Mouse (Mus musculus): ENCODE measurements at regions not wholly inside any gene's neighbourhood (a gene's known extent, or its start where the extent isn't known, plus 50 kb on each side); places are given as distances from the start of the nearest gene placed in this dataset.

DNA sequence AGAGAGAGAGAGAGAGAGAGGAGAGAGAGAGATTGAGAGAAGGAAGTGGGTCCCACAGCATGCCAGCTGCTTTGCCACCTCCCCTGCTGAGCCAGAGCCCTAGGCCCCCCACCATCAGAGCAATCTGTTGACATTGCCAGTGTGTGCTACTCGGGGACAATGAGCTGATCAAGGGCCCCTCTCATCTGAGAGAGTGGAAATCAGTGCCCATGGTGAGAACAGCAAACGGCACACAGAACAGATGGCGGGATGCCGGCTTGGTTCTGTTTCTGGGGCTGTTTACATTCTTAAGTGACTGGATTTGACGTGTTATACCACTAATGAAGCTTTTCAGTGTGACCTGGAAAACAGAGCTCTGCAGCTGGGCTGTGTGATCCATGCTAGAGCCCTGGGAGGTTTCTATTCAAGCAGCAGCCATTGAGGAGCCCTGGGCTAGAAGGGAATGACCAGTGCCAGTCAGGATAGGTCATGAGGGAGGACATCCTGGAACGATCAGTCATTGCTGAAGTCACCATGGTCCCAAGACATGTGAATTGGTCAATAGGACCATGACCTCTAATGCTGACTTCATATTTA, 296.0 kb downstream of the Irx2 start:
- no peak for DNase-seq (ENCODE audit: low spot score)

DNA sequence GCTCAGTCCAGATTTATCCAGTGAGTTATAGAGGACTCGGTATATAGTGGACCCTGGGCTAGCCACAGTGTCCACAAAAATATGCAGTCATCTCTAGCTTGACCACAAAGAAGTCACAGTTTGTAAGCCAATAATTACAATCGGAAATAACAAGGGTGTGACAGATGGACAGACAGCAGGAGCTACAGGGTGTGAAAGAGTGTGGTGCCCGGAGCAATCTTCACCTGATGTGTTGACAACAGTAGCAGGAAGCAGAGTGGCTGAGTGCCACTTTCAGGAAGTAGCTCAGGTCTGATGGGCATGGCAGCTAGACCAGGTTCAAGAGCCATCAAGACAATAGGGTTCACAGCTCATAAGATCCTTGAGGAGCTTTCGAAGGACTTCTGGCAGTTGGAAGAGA, 308.6 kb downstream of the Irx2 start:
- DNase-seq (ENCODE audit: low spot score), result no peak
- intact Hi-C loops (cut with DNase I), result no loop called here

More for the DNA sequence above, 296.0 kb downstream of the Irx2 start:
- intact Hi-C loops (cut with DNase I), result no loop called here

DNA sequence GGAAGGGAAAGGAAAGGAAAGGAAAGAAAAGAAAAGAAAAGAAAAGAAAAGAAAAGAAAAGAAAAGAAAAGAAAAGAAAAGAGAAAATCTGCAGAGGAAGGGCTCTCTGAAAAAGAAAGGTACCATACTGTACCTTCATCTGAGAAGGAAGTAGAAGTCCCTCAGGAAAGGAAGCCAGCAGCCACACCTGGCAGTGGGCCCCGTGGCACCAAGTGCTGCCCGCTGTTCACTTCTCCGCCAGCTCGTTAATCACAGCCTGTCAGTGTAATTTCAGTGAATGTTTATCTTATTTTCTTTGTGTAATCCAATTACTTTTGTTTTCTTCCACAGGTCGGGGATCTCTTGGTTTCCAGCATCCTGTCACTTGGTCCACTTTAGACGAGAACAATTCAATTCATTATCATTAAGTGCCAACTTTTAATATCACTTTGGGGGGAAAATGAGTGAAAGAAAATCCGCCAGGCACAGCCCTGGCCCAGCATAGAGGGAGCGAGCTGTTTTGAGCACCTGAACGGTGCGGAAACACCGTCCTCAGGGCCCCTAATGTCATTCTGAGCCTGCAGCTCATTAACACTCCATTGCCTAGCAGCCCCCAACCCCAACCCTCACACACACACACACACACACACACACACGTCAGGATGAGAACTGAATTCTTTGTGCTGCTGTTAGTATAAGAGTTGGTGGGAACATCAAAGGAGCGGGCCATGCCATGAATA, 309.7 kb downstream of the Irx2 start:
- no peak for DNase-seq (ENCODE audit: low spot score)
- intact Hi-C loops (cut with DNase I), result no loop called here

DNA sequence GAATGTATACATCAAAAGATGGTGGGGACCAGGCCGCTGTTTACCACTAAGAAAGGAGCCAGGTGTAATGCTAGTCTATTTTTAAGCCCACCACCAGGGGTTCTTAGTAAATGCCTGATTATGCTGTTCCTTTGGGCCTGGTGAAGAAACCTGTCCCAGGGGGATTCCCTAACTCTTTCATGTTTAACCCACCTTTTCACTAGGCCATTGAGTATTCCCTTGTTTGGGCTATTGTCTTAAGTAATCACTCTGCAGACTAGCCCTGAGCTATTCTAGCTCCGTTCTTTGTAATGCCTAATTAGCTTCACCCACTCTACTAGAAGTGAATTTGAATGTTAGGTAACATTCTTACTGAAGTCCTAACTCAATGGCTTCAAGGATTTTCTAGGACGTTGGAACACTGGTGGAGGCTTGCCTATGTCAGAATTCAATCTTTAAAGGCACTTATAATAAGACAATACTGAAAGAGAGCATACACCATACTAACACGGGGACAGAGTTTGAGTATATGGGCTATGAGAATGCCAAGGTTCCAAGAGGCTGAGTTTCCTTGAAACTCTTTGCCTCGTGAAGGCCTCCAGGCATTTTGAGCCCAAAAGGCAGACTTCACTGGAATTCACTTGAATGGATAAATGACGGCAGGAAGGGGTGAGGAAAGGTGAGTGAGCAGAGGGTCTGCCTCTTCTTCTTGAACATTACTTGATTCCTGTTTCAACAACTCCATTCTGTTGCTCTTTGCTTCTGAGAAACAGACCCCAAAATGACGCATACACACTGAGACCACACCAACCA, 312.7 kb upstream of the Irx4 start:
- intact Hi-C loops (cut with DNase I), result no loop called here
- DNase-seq (ENCODE audit: low spot score), result no peak

DNA sequence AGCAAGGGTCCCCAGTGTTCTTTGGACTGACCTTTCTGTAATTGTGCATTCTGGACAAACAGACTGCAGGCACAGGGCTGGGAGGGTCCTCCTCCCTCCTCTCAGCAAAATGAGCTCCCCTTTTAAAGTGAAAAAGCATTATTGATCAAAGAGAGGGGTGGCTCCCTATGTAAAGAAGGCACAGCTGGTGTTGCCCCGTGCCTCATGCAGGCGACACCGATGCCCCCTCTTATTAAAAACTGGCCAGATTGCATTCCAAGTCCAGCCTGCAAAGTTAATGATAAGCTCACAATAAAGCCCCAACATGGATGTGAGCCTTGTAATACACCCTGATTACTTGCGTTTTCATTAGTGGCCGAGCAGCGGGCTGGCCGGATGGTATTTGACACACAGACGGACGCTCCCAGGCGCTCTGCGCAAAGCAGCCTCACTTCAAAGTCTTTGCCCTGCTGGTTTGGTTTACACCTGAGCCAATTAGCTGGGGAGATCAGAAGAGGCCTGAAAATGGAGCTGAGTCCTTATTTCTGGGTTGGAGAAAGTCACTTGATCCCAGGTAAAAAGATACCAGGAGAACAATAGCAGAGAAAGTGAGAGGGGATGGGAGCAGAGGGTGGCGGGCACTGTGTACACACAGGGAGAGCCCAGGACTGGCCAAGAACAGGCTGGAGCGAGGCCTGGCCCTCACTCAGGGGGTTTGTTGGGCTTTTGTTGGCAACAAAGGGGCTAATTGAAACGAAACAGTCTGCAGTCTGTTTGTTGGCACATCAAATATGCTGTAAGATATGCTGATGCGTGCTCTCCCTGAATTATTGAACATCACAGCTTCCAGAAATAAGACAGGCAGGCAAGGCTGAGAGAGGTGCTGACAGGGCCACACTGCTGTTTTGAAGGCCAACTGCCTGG, 301.4 kb upstream of the Irx4 start:
- DNase-seq (ENCODE audit: low spot score), result no peak

DNA sequence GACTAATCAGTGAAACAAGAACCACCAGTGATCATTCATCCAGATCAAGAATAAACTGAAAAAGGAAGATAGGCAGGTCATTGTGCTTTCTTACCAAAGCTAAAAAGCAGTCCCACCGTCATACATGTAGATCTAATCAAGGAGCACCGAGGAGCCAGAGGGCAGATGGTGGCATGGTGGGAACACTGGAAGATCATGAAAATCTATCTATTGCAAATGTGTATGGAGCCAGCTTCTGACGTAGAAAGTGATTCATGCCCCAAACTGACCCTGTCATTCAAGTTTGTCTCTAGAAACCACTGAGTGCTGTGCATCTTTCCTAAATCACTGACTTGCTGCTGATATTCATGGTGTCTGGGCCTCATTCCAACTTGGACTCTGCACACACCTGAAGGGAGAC, 299.0 kb upstream of the Irx4 start:
- DNase-seq (ENCODE audit: low spot score), result no peak
- intact Hi-C loops (cut with DNase I), result no loop called here

More for the DNA sequence above, 301.4 kb upstream of the Irx4 start:
- intact Hi-C loops (cut with DNase I), result no loop called here

DNA sequence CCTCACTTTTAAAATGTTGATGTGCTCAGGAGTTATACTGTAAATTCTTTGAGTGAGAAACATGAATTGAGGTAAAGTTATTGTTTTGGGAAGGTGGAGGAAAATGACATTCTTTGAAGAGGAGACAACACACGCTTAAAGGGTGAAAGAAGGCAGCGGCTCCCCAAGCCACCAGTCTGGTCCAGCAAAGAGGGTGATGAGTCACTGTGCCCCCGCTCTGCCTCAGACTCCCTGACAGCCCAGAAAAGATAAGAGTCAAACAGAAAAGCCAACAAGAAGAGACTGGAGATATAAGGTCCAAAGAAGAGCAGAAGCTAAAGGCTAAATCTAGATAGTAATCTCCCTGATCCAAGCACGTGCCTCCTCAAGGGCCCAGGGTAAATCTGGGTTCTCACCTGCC, 288.1 kb upstream of the Irx4 start:
- intact Hi-C loops (cut with DNase I), result no loop called here
- no peak for DNase-seq (ENCODE audit: low spot score)

DNA sequence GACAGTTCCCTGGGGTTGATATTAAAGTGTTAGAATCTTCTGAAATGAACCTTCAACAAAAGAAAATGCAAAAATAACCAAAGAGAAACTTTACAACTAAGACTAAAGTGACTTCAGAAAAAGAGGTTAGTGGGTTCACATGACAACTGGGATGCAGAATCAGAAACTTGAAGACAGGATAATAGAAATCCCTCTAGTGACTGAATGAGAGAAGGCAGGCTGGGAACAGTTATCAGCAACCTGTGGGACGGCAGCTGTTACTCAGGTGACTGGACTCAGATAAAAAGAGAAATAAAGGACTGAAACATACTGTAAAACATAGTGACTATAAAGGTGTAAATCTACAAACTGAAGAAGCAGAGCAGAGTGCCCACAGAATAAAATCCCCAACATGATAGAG, 287.4 kb upstream of the Irx4 start:
- intact Hi-C loops (cut with DNase I), result no loop called here
- DNase-seq (ENCODE audit: low spot score), result no peak

DNA sequence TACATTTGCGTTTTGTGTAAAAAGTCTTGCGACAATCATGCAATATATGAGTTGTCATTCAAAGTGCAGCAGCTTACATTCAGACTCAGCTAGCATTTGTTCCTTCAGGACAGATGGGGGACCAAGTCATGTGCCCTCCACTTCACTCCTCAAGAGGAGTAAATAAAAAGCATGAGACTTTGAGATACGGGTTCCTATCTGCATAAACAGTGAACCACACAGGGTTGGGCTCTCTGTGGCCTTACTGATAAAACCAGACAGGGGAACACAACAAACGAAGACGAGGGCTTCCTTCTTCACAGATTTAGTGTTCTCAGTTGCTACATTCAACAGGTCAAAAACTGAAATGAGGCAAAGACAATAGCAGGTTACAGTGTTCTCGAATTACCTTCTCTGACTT, 283.1 kb upstream of the Irx4 start:
- intact Hi-C loops (cut with DNase I), result no loop called here
- no peak for DNase-seq (ENCODE audit: low spot score)

DNA sequence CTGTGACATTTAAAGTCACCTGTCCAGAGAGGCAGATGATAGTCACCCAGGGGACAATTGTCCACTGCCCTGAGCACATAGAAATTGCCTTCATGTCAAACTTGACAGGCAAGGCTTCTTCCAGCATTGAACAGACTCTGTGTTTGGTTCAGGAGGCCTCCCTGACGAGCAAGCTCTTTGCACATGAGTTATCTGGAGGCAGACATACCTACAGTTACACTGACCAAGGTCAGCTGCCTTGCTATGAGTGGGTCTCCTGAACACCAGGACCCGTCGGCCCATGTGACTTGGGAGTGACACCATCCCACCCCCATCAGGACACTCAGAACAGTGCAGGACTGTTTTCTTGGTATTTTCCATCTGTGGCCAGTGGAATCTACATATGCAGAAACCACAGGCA, 282.3 kb upstream of the Irx4 start:
- DNase-seq (ENCODE audit: low spot score), result no peak
- intact Hi-C loops (cut with DNase I), result no loop called here

DNA sequence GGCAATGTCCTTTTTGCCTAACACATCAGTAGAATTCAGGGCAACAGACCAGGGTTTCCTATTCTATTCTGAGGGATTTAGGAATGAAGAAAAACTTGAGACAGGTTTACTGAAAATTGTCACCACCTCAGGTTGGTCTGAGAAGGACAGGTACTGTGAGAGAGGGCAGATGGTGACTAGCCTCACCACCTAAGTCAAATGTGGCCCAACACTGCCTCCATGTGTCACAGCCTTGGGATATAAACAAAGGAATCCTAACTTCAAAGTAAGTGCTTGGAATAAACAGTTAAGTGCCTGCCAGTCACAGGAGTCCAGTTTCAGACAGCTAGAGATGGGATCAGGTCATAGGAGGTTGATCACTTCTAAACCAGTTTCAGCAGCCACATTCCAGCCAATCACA, 281.3 kb upstream of the Irx4 start:
- DNase-seq (ENCODE audit: low spot score), result no peak
- intact Hi-C loops (cut with DNase I), result no loop called here

DNA sequence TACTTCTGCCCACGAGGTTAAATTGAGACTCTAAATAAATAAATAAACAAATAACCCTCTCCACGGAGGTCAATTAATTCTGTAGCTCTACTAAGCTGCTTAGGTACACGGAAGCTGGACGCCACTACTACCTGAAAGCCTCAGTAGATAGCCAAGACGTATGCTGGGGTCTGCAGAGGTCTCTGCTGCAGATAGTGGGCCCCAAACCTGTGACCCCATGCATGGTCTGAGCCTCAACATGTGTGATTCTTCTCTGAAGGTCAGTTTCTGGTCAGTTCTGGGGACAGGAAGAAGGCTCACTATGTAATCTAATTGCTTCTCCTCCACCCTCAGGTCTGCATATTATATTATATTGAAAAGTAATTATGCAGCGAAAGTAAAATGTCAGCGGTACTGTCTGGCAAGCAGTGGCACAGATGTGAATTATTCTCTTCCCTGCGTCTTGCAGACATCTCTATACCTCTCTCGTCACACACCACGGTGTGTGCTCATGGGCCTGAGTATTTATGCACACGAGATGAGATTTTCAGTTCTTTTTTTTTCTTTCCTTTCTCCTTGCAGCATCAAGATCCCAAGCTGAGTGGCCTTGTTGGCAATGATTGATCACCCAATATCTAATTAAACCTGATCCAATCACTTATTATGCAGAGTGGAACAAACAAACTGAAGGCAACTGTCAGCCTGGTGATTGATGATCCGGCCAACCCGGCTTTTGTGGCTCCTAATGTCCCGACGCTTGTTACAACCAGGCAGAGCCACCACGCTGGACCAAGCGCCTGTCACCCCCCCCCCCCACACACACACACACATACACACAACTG, 267.5 kb upstream of the Irx4 start:
- intact Hi-C loops (cut with DNase I), result no loop called here
- DNase-seq (ENCODE audit: low spot score), result no peak

DNA sequence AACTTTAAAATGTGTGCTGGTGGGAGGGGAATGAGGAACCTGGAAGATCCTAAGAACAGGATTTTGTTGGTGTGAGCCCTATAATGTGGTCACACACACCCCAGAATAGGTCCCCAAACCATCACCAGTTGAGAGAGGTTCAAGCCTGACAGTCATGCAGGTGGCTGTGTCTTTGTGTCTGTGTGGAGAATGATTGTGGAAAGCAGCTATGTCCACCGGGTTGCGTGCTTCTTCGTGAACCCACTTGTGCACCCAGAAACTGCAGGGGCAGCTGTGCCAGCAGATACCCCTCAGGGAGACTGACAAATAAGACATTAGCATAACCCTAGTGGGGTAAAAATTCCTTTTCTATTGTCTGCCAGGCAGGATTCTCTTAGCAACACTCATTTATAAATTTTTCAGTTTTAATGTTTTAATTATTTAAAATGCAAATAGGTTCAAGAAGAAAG, 266.8 kb upstream of the Irx4 start:
- no peak for DNase-seq (ENCODE audit: low spot score)
- intact Hi-C loops (cut with DNase I), result no loop called here

DNA sequence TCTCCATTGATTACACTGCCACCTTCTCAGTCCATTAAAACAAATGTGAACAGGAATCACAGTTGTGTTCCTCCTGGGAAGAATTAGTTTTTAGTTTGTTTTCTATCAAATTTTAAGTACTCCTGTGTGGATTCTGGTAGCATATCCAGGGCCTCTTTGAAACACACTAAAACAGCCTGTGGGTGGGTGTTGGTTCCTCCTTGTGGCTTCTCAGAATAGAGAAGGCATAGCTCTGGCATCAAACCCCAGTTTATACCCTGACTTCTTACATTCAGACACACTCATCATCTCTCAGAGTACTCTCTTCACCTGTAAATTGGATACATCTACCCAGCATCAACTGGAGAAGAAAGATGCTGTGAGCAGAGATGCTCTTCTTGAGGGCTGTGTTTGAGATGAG, 265.7 kb upstream of the Irx4 start:
- no peak for DNase-seq (ENCODE audit: low spot score)
- intact Hi-C loops (cut with DNase I), result no loop called here

DNA sequence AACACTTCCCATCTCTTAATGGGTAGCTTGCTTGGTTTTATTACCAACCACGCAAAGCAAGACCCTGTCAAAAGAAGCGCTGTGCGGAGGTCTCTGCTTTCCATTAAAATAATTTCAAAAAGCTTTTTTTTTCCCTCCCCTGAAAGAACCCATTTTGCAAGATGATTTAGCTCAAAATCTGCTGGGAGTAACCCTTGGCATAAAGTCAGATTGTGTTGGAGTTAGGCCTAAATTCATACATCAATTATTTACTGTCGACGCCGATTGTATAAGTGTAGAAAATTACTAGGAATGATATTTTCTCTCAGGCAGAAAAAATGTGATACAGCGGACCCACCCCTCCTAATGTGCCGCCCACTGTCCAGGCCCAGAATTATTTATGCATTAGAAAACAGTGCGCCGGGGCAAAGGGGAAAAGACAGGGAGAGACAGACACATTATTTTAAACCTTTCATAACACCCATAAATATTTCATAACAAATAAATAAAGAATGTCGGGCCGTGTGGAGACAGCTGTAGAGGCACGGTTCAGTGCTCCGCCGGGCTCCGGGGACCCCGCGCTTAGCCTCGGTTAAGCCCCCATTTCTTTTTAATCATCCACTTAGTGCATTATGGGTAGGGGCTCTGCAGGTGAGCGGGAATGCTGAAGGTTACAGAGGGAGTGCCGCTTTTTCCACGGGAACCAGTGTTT, 251.3 kb upstream of the Irx4 start:
- intact Hi-C loops (cut with DNase I), result no loop called here
- no peak for DNase-seq (ENCODE audit: low spot score)

DNA sequence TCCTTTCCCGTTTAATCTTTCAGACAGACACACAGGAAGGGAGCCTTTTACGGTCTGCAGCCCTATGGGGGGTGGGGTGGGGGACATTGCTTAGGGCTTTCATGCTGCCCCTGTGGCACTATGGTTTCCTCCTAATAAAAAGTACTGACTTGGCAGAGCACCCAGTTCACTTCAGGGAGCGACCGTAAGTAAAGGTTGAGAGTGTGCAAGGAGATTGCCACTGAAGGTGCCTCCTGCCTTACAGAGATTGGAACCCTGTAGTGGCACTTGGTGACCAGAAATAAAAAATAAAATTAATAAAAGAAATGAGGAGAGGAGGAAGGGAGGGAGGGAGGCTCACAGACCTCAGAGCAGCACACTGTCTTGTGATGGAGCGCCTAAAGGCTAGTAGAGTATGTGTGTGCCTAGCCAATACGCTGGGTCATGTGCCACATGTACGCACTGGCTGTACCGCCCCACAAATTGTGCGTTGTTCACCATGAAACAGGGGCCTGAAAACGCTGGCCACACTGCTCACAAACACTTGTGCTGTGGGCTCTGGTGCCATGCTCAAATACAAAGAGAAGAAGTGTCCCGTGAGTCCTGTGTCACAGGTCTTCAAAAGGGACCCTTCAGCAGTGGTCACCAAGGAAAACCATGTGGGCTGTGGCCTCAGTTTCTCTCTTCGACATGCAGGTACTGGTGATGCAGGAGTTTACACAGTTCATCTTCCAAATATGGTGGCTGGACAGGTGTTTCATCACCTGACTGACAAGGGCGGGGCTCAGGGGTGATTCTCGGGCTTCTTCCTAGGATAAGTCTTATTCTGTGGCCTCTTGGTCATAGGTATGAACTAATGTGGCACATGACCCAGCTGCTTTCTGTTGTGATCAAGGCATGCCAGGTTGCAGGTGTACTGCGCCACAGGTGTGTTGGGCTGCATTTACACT, 250.5 kb upstream of the Irx4 start:
- intact Hi-C loops (cut with DNase I), result no loop called here
- DNase-seq (ENCODE audit: low spot score), result no peak

DNA sequence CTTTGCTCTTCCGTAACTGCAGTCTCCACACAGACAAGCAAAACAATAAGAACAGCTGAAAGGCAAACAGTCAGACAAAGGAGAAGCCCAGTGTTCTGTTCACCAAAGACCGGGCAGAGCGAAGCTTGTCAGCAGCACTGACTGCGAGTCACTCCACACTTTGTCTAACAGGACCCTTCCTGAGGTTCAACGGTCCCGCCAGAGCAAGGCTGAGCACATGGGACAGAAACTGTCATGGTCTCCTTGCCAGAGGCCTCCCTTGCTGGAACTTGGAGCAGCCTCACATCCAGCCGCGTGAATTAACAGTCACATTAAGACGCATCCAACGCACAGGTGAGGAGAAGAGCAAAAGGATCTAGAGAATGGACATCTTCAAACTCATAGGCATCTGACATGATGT, 241.1 kb upstream of the Irx4 start:
- intact Hi-C loops (cut with DNase I), result no loop called here
- DNase-seq (ENCODE audit: low spot score), result no peak

DNA sequence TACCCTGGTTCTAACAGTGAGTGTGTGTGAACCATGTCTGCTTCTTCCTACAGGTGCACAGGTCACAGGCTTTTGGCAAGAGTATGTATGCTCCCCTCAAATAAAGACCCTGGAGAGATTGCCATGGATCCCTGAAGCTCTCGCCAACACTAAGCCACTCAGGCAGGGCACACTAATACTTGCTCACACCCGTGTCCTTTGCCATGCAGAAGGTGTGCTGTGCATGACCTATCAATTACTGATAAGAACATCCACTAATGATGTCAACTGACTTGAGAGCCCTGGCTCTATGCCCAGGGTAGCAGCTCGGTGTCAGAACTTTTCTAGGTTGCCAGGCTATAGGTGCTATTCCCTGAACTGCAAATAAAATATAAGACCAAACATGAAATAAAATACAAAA, 229.1 kb upstream of the Irx4 start:
- intact Hi-C loops (cut with DNase I), result loop anchor here (5.0 to 10.0 kb wide), 4 partner anchors 396 to 1924 kb away; no protein-coding TSS in a partner anchor
- DNase-seq (ENCODE audit: low spot score), result no peak
